Mouse (Mus musculus): ENCODE measurements around the gene Cltc. TPM values are rescaled to one million over a fixed set of nuclear protein-coding genes. Genes with fewer than 3 reads are reported as not detected.
"Not testable (repeated sequence)": the region's sequence is repeated elsewhere in the genome, so short reads cannot be mapped to it uniquely, and the experiment has no call there.

The Cltc gene
- 179 and 189 TPM in 2 replicates for polyA plus RNA-seq (2016; fragmentation: Nextera tagmentation; extraction: Ambion mirVana)

DNA sequence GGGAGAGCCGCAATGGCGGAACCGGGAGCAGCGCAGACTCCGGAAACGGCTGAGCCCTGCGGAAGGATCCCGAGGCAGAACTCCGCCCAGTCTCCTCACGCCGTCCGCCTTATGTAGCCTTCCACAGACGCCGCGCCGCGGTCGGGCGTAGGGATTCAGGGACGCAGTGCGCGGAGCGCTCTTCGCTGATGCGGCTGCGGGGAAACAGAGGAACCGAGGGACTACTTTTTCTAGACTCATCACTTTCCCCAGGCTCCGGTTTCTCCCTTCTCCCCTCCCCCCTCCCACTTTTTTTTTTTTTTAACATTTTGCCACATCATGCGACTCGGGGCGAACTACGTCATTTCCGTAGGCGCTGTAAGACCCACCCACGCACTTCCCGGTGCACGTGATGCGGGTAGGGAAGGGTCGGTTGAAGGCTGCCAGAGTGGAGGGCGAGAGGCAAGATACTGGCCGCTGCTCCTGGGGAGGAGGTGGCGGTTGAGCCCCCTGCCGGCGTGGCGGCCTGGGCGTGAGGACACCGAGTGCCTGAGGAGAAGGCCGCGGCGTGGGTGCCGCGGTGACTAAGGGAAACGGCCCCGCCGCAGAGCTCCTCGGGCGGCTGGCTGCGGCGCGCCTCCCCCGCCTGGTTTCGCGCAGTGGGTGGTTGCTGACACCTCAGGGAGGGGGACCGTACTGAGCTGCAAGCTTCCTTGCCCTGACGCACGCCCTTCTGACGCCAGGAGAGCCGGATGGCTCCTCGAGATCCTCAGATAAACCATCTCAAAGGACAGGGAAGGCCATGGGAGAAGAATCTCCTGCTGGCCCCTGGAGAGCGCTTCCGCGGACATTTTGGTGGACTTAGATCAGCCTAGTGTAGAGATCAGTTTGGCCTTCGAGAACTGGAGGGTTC lies at the start of gene Cltc:
TSS of gene Cltc (minus strand) at position 86 of the 892 bp plus-strand sequence.
- H3K9me3 ChIP-seq (replicated peaks), result no peaks in the 10 kb centered on the region
- WGBS, result under 1% methylated on average over 68 of the region's 73 CpGs
- H3K4me3 ChIP-seq, result peak within 1 kb of the TSS; percentile 94
- peak within 1 kb of the TSS; percentile 91 for H3K9ac ChIP-seq
- ATAC-seq (ENCODE audit: low FRiP score), result peak; percentile 97
- peaks cover 21% of the 10 kb centered on the region for H3K4me1 ChIP-seq
- no peaks in the 10 kb centered on the region for H3K27me3 ChIP-seq
- H3K36me3 ChIP-seq, result 0 out of 2 replicates have a peak, but pooled peaks cover 6% of the 10 kb centered on the region
- peak within 1 kb of the TSS; percentile 98 for H3K27ac ChIP-seq
- peak within 1 kb of the TSS; percentile 89 for H3K4me2 ChIP-seq (replicated peaks)

DNA sequence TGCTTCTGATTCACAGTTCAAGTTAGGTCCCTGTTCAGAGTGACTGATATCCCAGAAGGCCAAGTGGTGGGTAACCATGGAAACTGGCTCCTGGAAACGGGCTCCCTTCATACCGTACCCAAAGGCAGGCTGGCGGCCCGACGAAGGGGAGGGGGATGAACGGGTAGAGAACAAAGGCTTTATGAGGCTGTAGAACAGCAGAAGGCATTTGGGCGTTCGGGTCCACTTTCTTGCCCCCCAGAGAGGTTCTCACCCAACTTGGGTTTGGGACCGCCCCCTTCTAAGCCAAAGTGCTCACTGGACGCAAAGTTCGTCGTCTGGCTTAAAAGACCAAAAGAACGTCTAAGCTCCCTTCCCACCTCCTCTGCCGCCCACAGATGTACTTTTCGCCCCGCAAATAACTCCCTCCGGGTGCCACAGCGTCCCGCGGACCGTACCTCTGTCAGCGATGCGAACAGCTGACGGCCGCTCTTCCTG lies 49.7 kb upstream of the Cltc start:
- Histone ChIP-seq H3K4me3 (peak overlapping the region; percentile 80), H3K27ac (peak overlapping the region; percentile 83)
- under 1% methylated on average over 25 of the region's 25 CpGs for WGBS

GRCm38 (mm10) chr11:86794161-86794560 lies 36.8 kb upstream of the Cltc start:
- H3K27ac ChIP-seq, result no peak overlapping the region
- H3K4me3 ChIP-seq, result no peak overlapping the region
- H3K4me1 ChIP-seq, result no peaks in the 10 kb centered on the region
- 84% methylated on average over 1 of the region's 1 CpGs for WGBS
- ATAC-seq (ENCODE audit: low FRiP score), result no peak
- H3K9ac ChIP-seq, result no peak overlapping the region
- H3K9me3 ChIP-seq (replicated peaks), result no peaks in the 10 kb centered on the region
- no peak overlapping the region for H3K4me2 ChIP-seq (replicated peaks)
- H3K27me3 ChIP-seq, result no peaks in the 10 kb centered on the region
- H3K36me3 ChIP-seq, result peaks cover 55% of the 10 kb centered on the region

More for the DNA sequence above, 49.7 kb upstream of the Cltc start:
- Histone ChIP-seq H3K9ac (peak overlapping the region; percentile 70), H3K36me3 (peaks cover 24% of the 10 kb centered on the region), H3K4me1 (peaks cover 8% of the 10 kb centered on the region), H3K27me3 (no peaks in the 10 kb centered on the region; the same call in 1 of the 2 replicates), H3K9me3 (replicated peaks) (no peaks in the 10 kb centered on the region), H3K4me2 (replicated peaks) (peak overlapping the region; percentile 62)
- peak; percentile 86 for ATAC-seq (ENCODE audit: low FRiP score)

GRCm38 (mm10) chr11:86787436-86787835 lies 30.1 kb upstream of the Cltc start:
- H3K27ac ChIP-seq; H3K27me3 ChIP-seq; H3K4me1 ChIP-seq; H3K4me2 ChIP-seq (replicated peaks); ATAC-seq (ENCODE audit: low FRiP score); H3K4me3 ChIP-seq; H3K9ac ChIP-seq; H3K9me3 ChIP-seq (replicated peaks): not testable (repeated sequence)
- WGBS, result 95% methylated on average over 5 of the region's 5 CpGs
- peaks cover 70% of the 10 kb centered on the region for H3K36me3 ChIP-seq

- Histone ChIP-seq H3K27ac (no peak overlapping the region), H3K9me3 (replicated peaks) (no peaks in the 10 kb centered on the region), H3K9ac (no peak overlapping the region), H3K4me2 (replicated peaks) (no peak overlapping the region), H3K4me3 (no peak overlapping the region), H3K36me3 (peaks cover 72% of the 10 kb centered on the region), H3K4me1 (no peaks in the 10 kb centered on the region), H3K27me3 (no peaks in the 10 kb centered on the region)
- WGBS, result 93% methylated on average over 2 of the region's 2 CpGs
- no peak for ATAC-seq (ENCODE audit: low FRiP score)
Observed at GRCm38 (mm10) chr11:86785767-86786166, 28.4 kb upstream of the Cltc start.

DNA sequence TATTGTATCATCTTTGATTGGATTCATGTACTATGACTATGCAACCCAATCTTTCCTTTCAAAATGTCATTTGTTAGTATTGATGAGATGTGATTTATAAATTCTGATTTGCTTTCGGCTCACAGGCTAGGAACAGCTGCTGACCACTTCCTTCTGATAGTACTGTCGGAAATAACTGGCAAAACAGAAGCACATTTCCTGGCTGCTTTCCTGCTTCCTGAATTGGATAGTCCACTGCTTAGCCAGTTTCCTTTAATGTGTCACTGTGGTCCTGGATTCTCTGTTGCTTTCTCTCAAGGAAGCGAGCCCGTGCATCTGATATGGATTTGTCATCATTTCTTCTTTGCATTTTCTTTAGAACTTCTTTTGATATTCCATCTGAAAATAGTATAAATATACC lies 12.5 kb upstream of the Cltc start:
- H3K9me3 ChIP-seq (replicated peaks), result no peaks in the 10 kb centered on the region
- H3K27me3 ChIP-seq, result no peaks in the 10 kb centered on the region
- H3K4me2 ChIP-seq (replicated peaks), result no peak overlapping the region
- ATAC-seq (ENCODE audit: low FRiP score), result no peak
- WGBS, result 87% methylated on average over 4 of the region's 4 CpGs
- no peaks in the 10 kb centered on the region for H3K4me1 ChIP-seq
- peaks cover 58% of the 10 kb centered on the region for H3K36me3 ChIP-seq
- no peak overlapping the region for H3K9ac ChIP-seq
- no peak overlapping the region for H3K4me3 ChIP-seq
- no peak overlapping the region for H3K27ac ChIP-seq

DNA sequence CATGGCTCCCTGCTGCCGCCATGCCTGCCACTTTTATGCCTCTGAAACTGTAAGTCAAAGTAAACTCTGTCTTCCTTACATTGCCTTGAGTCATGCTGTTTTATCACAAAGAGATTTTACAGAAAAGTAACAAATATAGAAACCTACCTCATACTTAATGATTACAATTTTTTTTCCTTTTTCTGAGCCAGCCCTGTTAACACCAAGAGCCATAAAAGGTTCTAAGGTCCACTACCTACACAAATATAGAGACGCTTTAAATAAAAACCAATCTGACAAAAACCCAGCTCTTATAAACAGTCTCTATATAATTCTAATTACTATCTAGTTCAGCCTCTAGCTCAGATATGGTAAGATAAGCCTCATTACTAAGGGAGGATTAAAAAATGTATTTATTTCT lies 7.1 kb upstream of the Cltc start:
- Histone ChIP-seq H3K27me3 (no peaks in the 10 kb centered on the region), H3K36me3 (peaks cover 15% of the 10 kb centered on the region; the same call in 1 of the 2 replicates), H3K4me3 (no peak overlapping the region), H3K4me2 (replicated peaks) (no peak overlapping the region), H3K27ac (no peak overlapping the region), H3K4me1 (no peaks in the 10 kb centered on the region), H3K9ac (no peak overlapping the region), H3K9me3 (replicated peaks) (no peaks in the 10 kb centered on the region)
- WGBS, result 94% methylated on average over 2 of the region's 2 CpGs
- ATAC-seq (ENCODE audit: low FRiP score), result no peak

GRCm38 (mm10) chr11:86763127-86763526 lies 5.8 kb upstream of the Cltc start:
- H3K4me1 ChIP-seq; H3K9ac ChIP-seq; H3K36me3 ChIP-seq; ATAC-seq (ENCODE audit: low FRiP score); H3K4me2 ChIP-seq (replicated peaks); H3K27me3 ChIP-seq; H3K4me3 ChIP-seq; H3K27ac ChIP-seq; H3K9me3 ChIP-seq (replicated peaks): not testable (repeated sequence)
- WGBS, result 92% methylated on average over 11 of the region's 11 CpGs

- H3K9me3 ChIP-seq (replicated peaks), result no peaks in the 10 kb centered on the region
- no peak overlapping the region for H3K27ac ChIP-seq
- no peak overlapping the region for H3K9ac ChIP-seq
- no peak overlapping the region for H3K4me2 ChIP-seq (replicated peaks)
- H3K27me3 ChIP-seq, result no peaks in the 10 kb centered on the region
- H3K4me3 ChIP-seq, result no peak overlapping the region
- peaks cover 14% of the 10 kb centered on the region for H3K4me1 ChIP-seq
- no peak for ATAC-seq (ENCODE audit: low FRiP score)
- no peaks in the 10 kb centered on the region for H3K36me3 ChIP-seq
Observed at GRCm38 (mm10) chr11:86760357-86760756, 3.0 kb upstream of the Cltc start.

DNA sequence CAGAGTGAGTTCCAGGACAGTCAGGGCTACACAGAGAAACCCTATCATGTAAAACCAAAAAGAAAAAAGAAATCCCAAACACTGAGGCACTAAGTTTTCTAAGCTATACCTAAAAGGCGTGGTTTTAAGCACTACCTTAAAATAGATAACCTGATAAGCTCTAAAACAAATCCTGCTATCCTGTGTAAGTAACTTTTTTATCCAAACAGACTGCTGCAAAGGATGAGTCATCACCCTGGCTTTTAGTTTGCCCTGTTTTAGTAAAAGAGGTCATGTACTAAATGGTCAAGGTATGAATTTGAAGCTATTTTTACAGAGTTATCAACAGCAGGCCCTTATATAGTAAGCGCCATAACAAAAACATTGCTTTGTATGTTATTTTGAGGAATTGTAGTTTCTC lies 2.5 kb upstream of the Cltc start:
- Histone ChIP-seq H3K9ac (no peak overlapping the region), H3K4me3 (no peak overlapping the region), H3K4me2 (replicated peaks) (no peak overlapping the region), H3K4me1 (peaks cover 19% of the 10 kb centered on the region), H3K27me3 (no peaks in the 10 kb centered on the region), H3K9me3 (replicated peaks) (no peaks in the 10 kb centered on the region), H3K36me3 (no peaks in the 10 kb centered on the region), H3K27ac (no peak overlapping the region)
- WGBS, result 95% methylated on average over 2 of the region's 2 CpGs
- ATAC-seq (ENCODE audit: low FRiP score), result no peak

DNA sequence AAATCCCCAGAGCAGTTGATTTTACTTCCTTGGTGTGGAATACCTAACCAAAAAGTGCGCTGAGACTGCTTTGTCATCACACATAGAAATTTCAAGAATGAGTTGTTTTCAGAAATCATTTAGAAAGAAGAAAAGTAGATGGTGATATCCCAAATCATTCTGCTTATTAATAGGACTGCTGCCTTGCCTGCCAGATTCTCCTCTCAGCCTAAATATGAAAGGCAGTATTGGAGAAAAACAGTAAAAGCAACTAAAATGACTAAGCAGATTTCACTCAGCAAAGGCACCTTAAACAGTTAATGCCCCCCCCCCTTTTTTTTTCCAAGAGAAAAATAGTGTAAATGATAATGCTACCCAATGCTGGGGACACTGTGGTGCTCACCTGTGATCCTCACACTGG lies 1.9 kb upstream of the Cltc start:
- no peak overlapping the region for H3K4me2 ChIP-seq (replicated peaks)
- H3K27ac ChIP-seq, result peak overlapping the region; percentile 98; the same call in 1 of the 2 replicates
- no peaks in the 10 kb centered on the region for H3K9me3 ChIP-seq (replicated peaks)
- H3K4me1 ChIP-seq, result peaks cover 21% of the 10 kb centered on the region
- WGBS, result 92% methylated on average over 1 of the region's 1 CpGs
- H3K4me3 ChIP-seq, result no peak overlapping the region
- ATAC-seq (ENCODE audit: low FRiP score), result no peak
- H3K27me3 ChIP-seq, result no peaks in the 10 kb centered on the region
- H3K36me3 ChIP-seq, result no peaks in the 10 kb centered on the region
- H3K9ac ChIP-seq, result no peak overlapping the region

GRCm38 (mm10) chr11:86758559-86758958 lies 1.2 kb upstream of the Cltc start:
- Histone ChIP-seq H3K4me2 (replicated peaks) (peak overlapping the region; percentile 80), H3K27ac (peak overlapping the region; percentile 98), H3K4me3 (peak overlapping the region; percentile 94), H3K9me3 (replicated peaks) (no peaks in the 10 kb centered on the region), H3K4me1 (peaks cover 21% of the 10 kb centered on the region), H3K27me3 (no peaks in the 10 kb centered on the region), H3K36me3 (0 out of 2 replicates have a peak, but pooled peaks cover 2% of the 10 kb centered on the region), H3K9ac (peak overlapping the region; percentile 91)
- WGBS, result 41% methylated on average over 6 of the region's 6 CpGs
- ATAC-seq (ENCODE audit: low FRiP score), result no peak
